Mouse (Mus musculus) limb, embryonic 14.5 days (tissue): ENCODE measurements around the gene Nsd2. TPM values are rescaled to one million over a fixed set of nuclear protein-coding genes. Genes with fewer than 3 reads are reported as not detected.
"Not testable (repeated sequence)": the region's sequence is repeated elsewhere in the genome, so short reads cannot be mapped to it uniquely, and the experiment has no call there.

ENCODE experiments used
- ATAC-seq: fragments of 200-750 bp; cut with Nextera tagmentation; 2 replicates; pipeline ENCODE4 v1.8.0; 2017; ENCODE audit warnings: low read depth, moderate number of reproducible peaks, moderate TSS enrichment; ENCODE audit not compliant: low FRiP score
- DNase-seq: peaks from one replicate; pipeline ENCODE4 v3.0.0-alpha.2; 2015; ENCODE audit warnings: low spot score
- H3K27ac ChIP-seq: fragments of 300-500 bp; sonication (generic); replicated peaks from 2 replicates; pipeline ENCODE4 v1.5.1; 2014; ENCODE audit warnings: low read depth, mild to moderate bottlenecking, low read length, moderate library complexity, mixed read lengths
- H3K27me3 ChIP-seq: fragments of 300-500 bp; sonication (generic); 2 replicates; pipeline ENCODE4 v1.6.1; 2014; ENCODE audit warnings: low read length, mixed read lengths; ENCODE audit not compliant: control insufficient read depth, insufficient read depth
- H3K36me3 ChIP-seq: fragments of 300-500 bp; sonication (generic); 2 replicates; pipeline ENCODE4 v1.6.1; 2014; ENCODE audit warnings: mild to moderate bottlenecking, low read length, moderate library complexity, mixed read lengths; ENCODE audit not compliant: control insufficient read depth, insufficient read depth
- H3K4me1 ChIP-seq: fragments of 300-500 bp; sonication (generic); 2 replicates; pipeline ENCODE4 v1.6.1; 2014; ENCODE audit warnings: antibody characterized with exemption, low read length, mixed read lengths; ENCODE audit not compliant: control insufficient read depth, insufficient read depth
- H3K4me2 ChIP-seq: fragments of 300-500 bp; sonication (generic); replicated peaks from 2 replicates; pipeline ENCODE4 v1.6.1; 2014; ENCODE audit warnings: low read depth, mild to moderate bottlenecking, low read length, moderate library complexity; ENCODE audit not compliant: severe bottlenecking
- H3K4me3 ChIP-seq: fragments of 300-500 bp; sonication (generic); replicated peaks from 2 replicates; pipeline ENCODE4 v1.5.1; 2014; ENCODE audit warnings: low read length
- H3K9ac ChIP-seq: fragments of 300-500 bp; sonication (generic); 2 replicates; pipeline ENCODE4 v1.6.1; 2014; ENCODE audit warnings: mild to moderate bottlenecking, low read depth, low read length, moderate library complexity; ENCODE audit not compliant: severe bottlenecking
- H3K9me3 ChIP-seq: fragments of 300-500 bp; sonication (generic); 2 replicates; pipeline ENCODE4 v1.6.1; 2016; ENCODE audit warnings: low read length; ENCODE audit not compliant: control insufficient read depth
- POLR2A ChIP-seq: fragments of 200-500 bp; IDR thresholded peaks from 2 replicates; pipeline ENCODE4 v1.8.0; 2012; ENCODE audit warnings: inconsistent platforms, mild to moderate bottlenecking, moderate library complexity, borderline replicate concordance; ENCODE audit not compliant: insufficient read depth, insufficient read length; ENCODE audit errors: extremely low read depth
- WGBS: fragments of 180-500 bp; shearing (Covaris S2); extraction: QIAGEN DNeasy Blood & Tissue Kit; methylation state at CpG from one replicate; pipeline ENCODE4 v1.1.7; 2014; 5-methylcytosine and 5-hydroxymethylcytosine counted together
- microRNA-seq: library from miRNA; unstranded; fragments of <30 nt; microRNA quantifications from one replicate; pipeline ENCODE4, GENCODE M21; 2016
- polyA plus RNA-seq, 2 experiments: library from polyadenylated mRNA; depleted of rRNA in 1 of 2; stranded (reverse) in 1 of 2; unstranded in 1 of 2; fragments of >200 nt; fragmentation: Nextera tagmentation in 1 of 2; extraction: Ambion mirVana in 1 of 2; gene quantifications; 2 replicates each; pipeline versions ENCODE4 v1.2.1 to v1.2.3; 2012 to 2014

Nsd2 gene
- polyA plus RNA-seq, 2 experiments: 46.6 to 50.7 TPM

GRCm38 (mm10) chr5:33938448-33938847, 117.9 kb downstream of the Nsd2 start:
- H3K9me3 ChIP-seq: 0 out of 2 replicates have a peak, but pooled peaks cover 3% of the 10 kb centered on the region
- DNase-seq (no peak), ATAC-seq (no peak)
- H3K36me3 ChIP-seq: peaks cover 7% of the 10 kb centered on the region; the same call in 1 of the 2 replicates
- H3K27ac ChIP-seq: no peak overlapping the region
- peaks cover 15% of the 10 kb centered on the region for H3K4me1 ChIP-seq
- no peak for TF ChIP-seq POLR2A
- H3K9ac ChIP-seq: no peak overlapping the region
- 80% methylated on average over 3 of the region's 3 CpGs for WGBS
- H3K27me3 ChIP-seq: no peaks in the 10 kb centered on the region
- H3K4me3 ChIP-seq: no peak overlapping the region
- H3K4me2 ChIP-seq: no peak overlapping the region

DNA sequence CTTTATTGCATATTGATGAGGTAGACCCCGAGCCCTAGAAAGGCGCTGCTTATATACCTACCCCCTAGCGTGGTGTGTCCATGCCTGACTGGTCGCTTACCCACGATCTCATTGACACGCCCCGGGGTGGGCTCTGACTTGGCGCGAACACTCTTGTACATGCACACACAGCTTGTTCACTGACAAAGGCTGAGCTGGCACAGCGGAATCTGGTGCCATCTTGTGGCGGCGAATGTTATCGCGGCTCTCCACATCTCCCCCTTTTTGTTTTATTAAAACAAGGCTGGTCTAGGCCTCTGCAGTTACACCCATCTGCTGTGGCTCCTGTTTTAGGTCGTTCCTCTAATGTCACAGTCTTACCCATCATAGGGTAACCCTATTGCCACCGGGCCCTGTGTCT, 126.5 kb downstream of the Nsd2 start:
- not testable (repeated sequence) for H3K27ac ChIP-seq, H3K4me1 ChIP-seq, H3K4me3 ChIP-seq, H3K4me2 ChIP-seq, H3K9me3 ChIP-seq, H3K9ac ChIP-seq, ATAC-seq, DNase-seq, H3K27me3 ChIP-seq, H3K36me3 ChIP-seq
- 91% methylated on average over 16 of the region's 16 CpGs for WGBS

Small RNAs within 50 kb of the gene (microRNA-seq; reads per million reads assigned to microRNA genes)
- not detected for gene Mir7024

Other genes with a start within 250 kb of the Nsd2 start
- gene Fam53a, start 191.1 kb upstream of the Nsd2 start, polyA plus RNA-seq (2012; rRNA removed): 34.0 and 44.5 TPM in 2 replicates
- 68.4 and 79.6 TPM in 2 replicates for gene Fam53a, start 191.1 kb upstream of the Nsd2 start, polyA plus RNA-seq (2014; fragmentation: Nextera tagmentation; extraction: Ambion mirVana)
- gene Gm9903, start 190.8 kb upstream of the Nsd2 start, polyA plus RNA-seq (2012; rRNA removed): 0.78 and 0.80 TPM in 2 replicates
- gene Gm9903, start 190.8 kb upstream of the Nsd2 start, polyA plus RNA-seq (2014; fragmentation: Nextera tagmentation; extraction: Ambion mirVana): 0.73 and 0.89 TPM in 2 replicates
- gene Slbp, start 168.2 kb upstream of the Nsd2 start, polyA plus RNA-seq (2012; rRNA removed): 110 and 148 TPM in 2 replicates
- gene Slbp, start 168.2 kb upstream of the Nsd2 start, polyA plus RNA-seq (2014; fragmentation: Nextera tagmentation; extraction: Ambion mirVana): 190 and 199 TPM in 2 replicates
- 84.3 and 103 TPM in 2 replicates for gene Tacc3, start 162.6 kb upstream of the Nsd2 start, polyA plus RNA-seq (2012; rRNA removed)
- 147 and 154 TPM in 2 replicates for gene Tacc3, start 162.6 kb upstream of the Nsd2 start, polyA plus RNA-seq (2014; fragmentation: Nextera tagmentation; extraction: Ambion mirVana)
- gene Tmem129, start 162.3 kb upstream of the Nsd2 start, polyA plus RNA-seq (2012; rRNA removed): 49.9 and 68.5 TPM in 2 replicates
- 44.9 and 49.3 TPM in 2 replicates for gene Tmem129, start 162.3 kb upstream of the Nsd2 start, polyA plus RNA-seq (2014; fragmentation: Nextera tagmentation; extraction: Ambion mirVana)
- 143 and 179 TPM in 2 replicates for gene Fgfr3, start 99.1 kb upstream of the Nsd2 start, polyA plus RNA-seq (2012; rRNA removed)
- gene Fgfr3, start 99.1 kb upstream of the Nsd2 start, polyA plus RNA-seq (2014; fragmentation: Nextera tagmentation; extraction: Ambion mirVana): 27.5 and 32.9 TPM in 2 replicates
- gene Letm1, start 37.9 kb upstream of the Nsd2 start, polyA plus RNA-seq (2012; rRNA removed): 31.3 and 33.0 TPM in 2 replicates
- gene Letm1, start 37.9 kb upstream of the Nsd2 start, polyA plus RNA-seq (2014; fragmentation: Nextera tagmentation; extraction: Ambion mirVana): 44.4 and 49.9 TPM in 2 replicates
- gene Nelfa, start 115.7 kb downstream of the Nsd2 start, polyA plus RNA-seq (2012; rRNA removed): 70.0 and 83.4 TPM in 2 replicates
- gene Nelfa, start 115.7 kb downstream of the Nsd2 start, polyA plus RNA-seq (2014; fragmentation: Nextera tagmentation; extraction: Ambion mirVana): 53.3 and 58.4 TPM in 2 replicates
- gene Gm1673, start 162.7 kb downstream of the Nsd2 start, polyA plus RNA-seq (2012; rRNA removed): 114 and 171 TPM in 2 replicates
- 85.0 and 85.1 TPM in 2 replicates for gene Gm1673, start 162.7 kb downstream of the Nsd2 start, polyA plus RNA-seq (2014; fragmentation: Nextera tagmentation; extraction: Ambion mirVana)
- 1.1 and 1.2 TPM in 2 replicates for gene Nat8l, start 175.3 kb downstream of the Nsd2 start, polyA plus RNA-seq (2012; rRNA removed)
- 0.26 and 0.28 TPM in 2 replicates for gene Nat8l, start 175.3 kb downstream of the Nsd2 start, polyA plus RNA-seq (2014; fragmentation: Nextera tagmentation; extraction: Ambion mirVana)